ENCODE assay signal across 32 mouse cellular contexts in the genomic region with DNA sequence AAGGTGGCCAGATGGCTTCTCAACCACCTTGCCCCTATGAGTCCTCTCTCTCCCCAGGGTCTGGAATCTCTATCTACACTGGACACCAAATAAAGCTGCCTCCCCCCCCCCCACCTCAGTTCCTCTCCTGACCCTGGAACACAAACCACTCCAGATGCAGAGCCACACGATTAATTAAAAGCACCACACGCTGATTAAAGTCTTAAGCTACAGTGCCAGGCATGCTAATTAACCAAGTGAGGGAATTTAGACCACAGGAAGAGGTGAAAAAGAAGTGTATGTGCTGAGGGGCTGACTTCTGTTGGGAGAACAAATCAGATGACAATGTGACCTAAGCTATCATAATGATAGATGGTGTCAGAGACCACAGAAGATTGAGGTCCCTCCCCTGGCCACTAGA.
"Had no signal": no experiment of that assay in that cellular context is flagged by ENCODE, and none has a peak within 500 bp of the region (broad histone marks: within the 10 kb centered on the region; RNA-seq: fewer than 3 reads in every experiment).

No protein-coding gene starts in this region.

- H3K9me3 ChIP-seq: limb, embryonic 10.5 days; limb, embryonic 12.5 days; limb, embryonic 13.5 days; limb, embryonic 15.5 days; liver, embryonic 12.5 days; liver, embryonic 13.5 days; liver, embryonic 15.5 days; lung, embryonic 15.5 days; megakaryocyte, embryonic 14.5 days; midbrain, embryonic 10.5 days; midbrain, embryonic 12.5 days; midbrain, embryonic 13.5 days; midbrain, embryonic 15.5 days; neural tube, embryonic 12.5 days had no signal

- ATAC-seq: liver, embryonic 12.5 days; liver, postnatal 0 days; lung, postnatal 0 days; midbrain, embryonic 13.5 days; midbrain, embryonic 15.5 days; midbrain, embryonic 16.5 days had no signal

- H3K36me3 ChIP-seq: limb, embryonic 10.5 days; limb, embryonic 12.5 days; limb, embryonic 13.5 days; limb, embryonic 15.5 days; liver, embryonic 12.5 days; liver, embryonic 13.5 days; liver, embryonic 15.5 days; lung, embryonic 15.5 days; midbrain, embryonic 10.5 days; midbrain, embryonic 12.5 days; midbrain, embryonic 13.5 days; midbrain, embryonic 15.5 days; neural tube, embryonic 12.5 days had no signal

- H3K27ac ChIP-seq: limb, embryonic 10.5 days; limb, embryonic 12.5 days; limb, embryonic 13.5 days; limb, embryonic 15.5 days; liver, embryonic 12.5 days; liver, embryonic 13.5 days; liver, embryonic 14.5 days; liver, embryonic 15.5 days; lung, embryonic 15.5 days; macrophage; midbrain, embryonic 10.5 days; midbrain, embryonic 12.5 days; midbrain, embryonic 13.5 days; midbrain, embryonic 15.5 days; neural tube, embryonic 12.5 days had no signal

- H3K9ac ChIP-seq: limb, embryonic 12.5 days; limb, embryonic 13.5 days; limb, embryonic 15.5 days; liver, embryonic 12.5 days; liver, embryonic 13.5 days; liver, embryonic 14.5 days; liver, embryonic 15.5 days; liver, postnatal 0 days; lung, embryonic 14.5 days; lung, embryonic 15.5 days; midbrain, embryonic 12.5 days; midbrain, embryonic 13.5 days; midbrain, embryonic 15.5 days; neural tube, embryonic 12.5 days had no signal

- H3K4me2 ChIP-seq: limb, embryonic 12.5 days; limb, embryonic 13.5 days; limb, embryonic 15.5 days; liver, embryonic 11.5 days; liver, embryonic 12.5 days; liver, embryonic 13.5 days; liver, embryonic 15.5 days; lung, embryonic 14.5 days; lung, embryonic 15.5 days; midbrain, embryonic 11.5 days; midbrain, embryonic 12.5 days; midbrain, embryonic 13.5 days; midbrain, embryonic 15.5 days; neural tube, embryonic 12.5 days had no signal

- H3K4me3 ChIP-seq: limb, embryonic 10.5 days; limb, embryonic 12.5 days; limb, embryonic 13.5 days; limb, embryonic 15.5 days; liver, embryonic 12.5 days; liver, embryonic 13.5 days; liver, embryonic 15.5 days; lung, embryonic 15.5 days; megakaryocyte, embryonic 14.5 days; midbrain, embryonic 10.5 days; midbrain, embryonic 12.5 days; midbrain, embryonic 13.5 days; midbrain, embryonic 15.5 days; myocyte; neural tube, embryonic 12.5 days had no signal

- H3K4me1 ChIP-seq: liver, embryonic 12.5 days; liver, embryonic 13.5 days; liver, embryonic 15.5 days; lung, embryonic 15.5 days had no signal

- DNase-seq: left cerebral cortex, postnatal 4 days; liver; liver, embryonic 13.5 days; liver, postnatal 0 days; lung, adult 18-20 months; lung, adult 2 months; lung, embryonic 14.5 days; lung, postnatal 10 days; lung, postnatal 14 days; lung, postnatal 36 days; lung, postnatal 4 days; midbrain, embryonic 14.5 days had no signal

- H3K27me3 ChIP-seq: limb, embryonic 12.5 days; limb, embryonic 13.5 days; limb, embryonic 15.5 days; liver, embryonic 12.5 days; liver, embryonic 13.5 days; liver, embryonic 15.5 days; lung, embryonic 15.5 days; midbrain, embryonic 12.5 days; midbrain, embryonic 13.5 days; midbrain, embryonic 15.5 days; neural tube, embryonic 12.5 days had no signal
